Mouse (Mus musculus): ENCODE data around the gene Snx20. TPM values are rescaled to one million over a fixed set of nuclear protein-coding genes. Genes with fewer than 3 reads are reported as not detected.

Gene Snx20
- 0.60 and 0.93 TPM in 2 replicates for polyA plus RNA-seq (2016; fragmentation: Nextera tagmentation; extraction: Ambion mirVana)

DNA sequence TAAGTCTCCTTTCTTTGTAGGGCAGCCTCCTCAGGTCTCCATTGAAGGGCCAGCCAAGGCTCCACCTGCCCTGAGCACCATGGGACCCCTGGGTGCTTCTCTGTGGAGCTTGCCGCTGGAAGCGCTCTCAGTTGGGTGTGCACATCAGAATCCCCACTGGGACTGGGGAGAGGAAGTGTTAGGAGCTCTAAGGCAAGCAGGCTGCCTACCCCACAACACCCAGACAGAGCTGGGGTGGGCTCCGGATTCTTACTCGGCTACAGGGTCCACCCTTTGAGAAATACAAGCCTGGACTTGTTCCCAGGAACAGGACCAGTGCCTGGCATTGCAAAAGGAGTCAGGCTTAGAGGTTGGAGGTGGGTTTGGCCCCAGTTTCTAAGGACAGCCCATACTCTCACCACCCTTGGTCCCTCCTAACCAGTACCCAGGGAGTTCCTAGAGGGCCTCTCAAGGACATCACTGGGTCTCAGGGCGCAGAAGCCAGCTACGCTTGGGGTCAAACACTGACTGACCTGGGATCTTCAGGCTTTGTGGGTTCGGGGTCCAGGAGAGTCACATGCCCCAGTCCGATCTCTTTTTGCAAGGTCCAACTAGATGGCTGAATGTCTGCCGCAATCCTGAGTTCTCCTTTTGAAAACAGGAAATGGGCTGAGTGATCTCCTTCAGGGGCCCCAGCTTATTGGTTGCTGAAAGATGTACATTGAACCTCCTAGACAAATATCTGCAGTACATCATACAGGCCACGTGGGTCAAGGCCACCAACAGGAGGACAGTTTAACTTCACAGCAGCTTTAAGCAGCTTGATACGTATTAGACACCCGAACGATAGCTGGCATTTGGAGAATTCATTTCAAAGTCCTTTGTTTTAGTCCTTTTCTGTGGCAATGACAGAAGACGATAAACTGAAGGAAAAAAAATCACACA, at the start of gene Snx20:
Gene Snx20 (minus strand): TSS at position 655 of the 924 bp plus-strand sequence.
- Histone ChIP-seq H3K27ac (no peak within 1 kb of the TSS), H3K36me3 (replicated peaks) (no peaks in the 10 kb centered on the region), H3K4me3 (replicated peaks) (no peak within 1 kb of the TSS), H3K4me2 (no peak within 1 kb of the TSS), H3K9me3 (no peaks in the 10 kb centered on the region), H3K9ac (no peak within 1 kb of the TSS), H3K27me3 (peaks cover 4% of the 10 kb centered on the region; the same call in 1 of the 2 replicates), H3K4me1 (no peaks in the 10 kb centered on the region)
- no peak for ATAC-seq (ENCODE audit: low FRiP score)
- WGBS, result 86% methylated on average over 14 of the region's 14 CpGs

- Histone ChIP-seq H3K4me3 (replicated peaks) (no peak overlapping the region), H3K27ac (no peak overlapping the region), H3K9me3 (no peaks in the 10 kb centered on the region), H3K4me2 (no peak overlapping the region), H3K27me3 (no peaks in the 10 kb centered on the region), H3K36me3 (replicated peaks) (no peaks in the 10 kb centered on the region), H3K4me1 (no peaks in the 10 kb centered on the region; the same call in 1 of the 2 replicates), H3K9ac (no peak overlapping the region)
- WGBS, result 81% methylated on average over 7 of the region's 7 CpGs
- no peak for ATAC-seq (ENCODE audit: low FRiP score)
Measured at GRCm38 (mm10) chr8:88683656-88684289, 47.8 kb upstream of the Snx20 start.

DNA sequence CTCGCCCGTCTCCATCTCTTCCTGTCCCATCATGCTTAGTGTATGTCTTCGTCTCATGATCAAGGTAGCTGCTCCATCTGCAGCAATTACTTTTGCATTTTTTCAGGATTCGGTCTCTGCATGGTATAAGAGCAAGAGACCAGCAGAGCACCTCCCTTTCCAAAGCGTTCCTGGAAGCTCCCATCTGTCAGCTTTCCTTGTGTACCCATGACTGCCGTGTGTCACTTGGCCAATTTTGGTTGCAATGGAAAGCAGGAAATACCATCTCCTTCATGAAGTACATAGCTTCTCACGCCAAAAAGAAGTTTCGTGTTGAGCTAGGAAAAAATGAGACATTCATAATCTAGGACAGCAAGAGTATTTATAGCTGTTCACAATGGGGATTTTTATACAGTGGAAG, 45.1 kb upstream of the Snx20 start:
- Histone ChIP-seq H3K27me3 (no peaks in the 10 kb centered on the region), H3K4me3 (replicated peaks) (no peak overlapping the region), H3K9ac (no peak overlapping the region), H3K9me3 (no peaks in the 10 kb centered on the region), H3K36me3 (replicated peaks) (no peaks in the 10 kb centered on the region), H3K4me1 (no peaks in the 10 kb centered on the region), H3K4me2 (no peak overlapping the region), H3K27ac (no peak overlapping the region)
- 89% methylated on average over 8 of the region's 8 CpGs for WGBS
- ATAC-seq (ENCODE audit: low FRiP score), result no peak

DNA sequence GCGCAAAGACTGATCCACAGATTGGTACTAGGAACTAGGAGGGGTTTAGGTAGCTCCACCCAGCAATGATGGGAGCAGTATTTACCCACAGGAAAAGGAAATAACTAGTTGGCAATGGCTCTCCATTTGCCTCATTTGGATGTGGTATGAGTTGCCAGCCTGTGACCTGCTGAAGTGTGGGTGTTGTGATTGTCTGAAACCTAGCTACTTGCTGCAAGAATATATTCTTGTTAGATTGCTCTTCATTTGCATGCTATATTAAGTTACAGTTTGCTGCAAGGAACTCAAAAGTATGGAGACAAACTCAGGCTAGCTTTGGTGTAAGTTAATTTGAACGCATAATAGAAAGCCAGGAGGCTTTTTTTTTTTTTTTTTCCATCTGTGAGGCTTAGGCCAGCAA, 44.6 kb upstream of the Snx20 start:
- Histone ChIP-seq H3K36me3 (replicated peaks) (no peaks in the 10 kb centered on the region), H3K27me3 (no peaks in the 10 kb centered on the region), H3K4me2 (no peak overlapping the region), H3K4me3 (replicated peaks) (no peak overlapping the region), H3K4me1 (no peaks in the 10 kb centered on the region), H3K9ac (no peak overlapping the region), H3K27ac (no peak overlapping the region), H3K9me3 (no peaks in the 10 kb centered on the region)
- ATAC-seq (ENCODE audit: low FRiP score), result no peak
- WGBS, result 97% methylated on average over 2 of the region's 2 CpGs

GRCm38 (mm10) chr8:88677071-88677470, 41.1 kb upstream of the Snx20 start:
- H3K9me3 ChIP-seq, result no peaks in the 10 kb centered on the region
- no peaks in the 10 kb centered on the region for H3K4me1 ChIP-seq
- ATAC-seq (ENCODE audit: low FRiP score), result no peak
- no peak overlapping the region for H3K4me3 ChIP-seq (replicated peaks)
- H3K27me3 ChIP-seq, result no peaks in the 10 kb centered on the region
- no peak overlapping the region for H3K9ac ChIP-seq
- WGBS, result 81% methylated on average over 8 of the region's 8 CpGs
- H3K36me3 ChIP-seq (replicated peaks), result no peaks in the 10 kb centered on the region
- H3K4me2 ChIP-seq, result no peak overlapping the region
- H3K27ac ChIP-seq, result no peak overlapping the region

DNA sequence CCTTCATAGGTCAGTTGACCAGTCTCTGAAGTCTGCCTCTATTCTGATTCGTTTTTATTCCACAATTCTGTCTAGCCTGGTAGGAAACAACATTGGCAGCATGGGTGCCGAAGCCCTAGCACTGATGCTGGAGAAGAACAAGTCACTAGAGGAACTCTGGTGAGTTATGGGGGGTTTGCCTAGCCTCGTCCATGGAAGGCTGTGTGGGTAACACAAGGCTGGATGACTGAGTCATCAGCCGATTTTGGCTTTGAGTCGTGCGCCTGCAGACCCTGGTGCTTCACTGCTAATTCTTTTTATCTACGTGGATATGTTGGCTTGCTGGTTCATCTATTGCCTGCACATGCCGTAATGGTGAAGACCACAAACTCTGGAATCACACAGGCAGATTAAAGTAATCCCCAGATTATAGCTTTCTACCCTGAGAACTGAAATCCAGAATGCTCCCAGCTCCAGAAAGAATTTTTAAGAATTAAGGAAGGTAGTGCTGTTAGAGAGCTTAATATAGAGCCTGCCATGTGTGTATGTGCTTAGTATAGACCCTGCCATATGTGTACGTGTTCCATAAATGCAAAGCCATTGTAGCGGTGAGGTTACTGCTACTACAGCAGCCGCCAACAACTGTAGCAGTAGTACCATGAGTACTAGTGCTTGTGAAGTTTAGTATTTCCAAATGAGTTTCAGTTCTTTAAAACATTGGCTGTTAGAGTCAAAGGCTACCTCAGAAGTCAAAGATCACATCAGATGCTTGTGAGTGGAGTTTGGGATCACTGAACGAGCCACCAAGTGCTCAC, 39.6 kb upstream of the Snx20 start:
- ATAC-seq (ENCODE audit: low FRiP score), result no peak
- Histone ChIP-seq H3K4me1 (no peaks in the 10 kb centered on the region), H3K27me3 (no peaks in the 10 kb centered on the region), H3K9ac (no peak overlapping the region), H3K9me3 (no peaks in the 10 kb centered on the region), H3K4me3 (replicated peaks) (no peak overlapping the region), H3K36me3 (replicated peaks) (no peaks in the 10 kb centered on the region), H3K4me2 (no peak overlapping the region), H3K27ac (no peak overlapping the region)
- 92% methylated on average over 12 of the region's 12 CpGs for WGBS

DNA sequence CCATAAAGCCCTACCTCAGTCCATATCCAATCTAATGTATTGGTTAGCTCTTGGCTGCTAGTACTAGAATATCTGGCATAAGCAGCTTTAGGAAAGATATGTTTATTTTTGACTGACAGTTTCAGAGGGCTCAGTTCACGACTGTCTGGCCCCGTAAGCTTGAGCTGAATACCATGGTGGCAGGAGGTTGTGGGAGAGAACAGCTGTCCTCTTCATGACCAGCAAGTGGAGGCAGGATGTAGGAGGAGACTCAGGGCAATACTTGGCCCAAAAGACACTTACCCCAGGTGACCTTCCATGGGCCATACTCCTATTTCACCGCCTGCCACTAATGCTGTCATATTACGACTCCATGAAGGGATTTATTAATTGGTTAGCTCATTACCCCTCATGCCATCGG, 37.9 kb upstream of the Snx20 start:
- ATAC-seq (ENCODE audit: low FRiP score), result no peak
- 89% methylated on average over 5 of the region's 5 CpGs for WGBS

DNA sequence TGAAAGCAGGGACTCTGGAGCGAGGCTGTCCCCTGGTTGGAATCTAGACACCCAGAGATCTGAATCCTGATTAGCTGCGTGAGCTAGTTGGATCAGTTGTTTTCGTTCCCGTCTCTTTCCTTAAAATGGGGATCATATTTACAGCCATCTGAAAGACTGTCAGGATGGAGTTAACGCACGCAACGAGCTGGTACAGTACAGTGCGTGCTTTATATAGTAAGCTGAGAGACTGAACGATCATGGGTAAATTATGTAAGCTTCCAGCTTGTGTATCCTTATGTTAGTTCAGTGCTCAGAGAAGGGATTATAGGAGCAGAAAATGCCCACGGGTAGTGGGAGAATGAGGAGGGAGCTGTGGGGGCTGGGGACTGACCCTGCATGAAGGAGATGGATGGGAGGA, 35.6 kb upstream of the Snx20 start:
- no peak for ATAC-seq (ENCODE audit: low FRiP score)
- H3K27ac ChIP-seq, result no peak overlapping the region
- WGBS, result 87% methylated on average over 10 of the region's 10 CpGs
- peaks cover 16% of the 10 kb centered on the region for H3K4me1 ChIP-seq
- no peak overlapping the region for H3K9ac ChIP-seq
- no peaks in the 10 kb centered on the region for H3K36me3 ChIP-seq (replicated peaks)
- H3K9me3 ChIP-seq, result no peaks in the 10 kb centered on the region
- H3K27me3 ChIP-seq, result no peaks in the 10 kb centered on the region
- H3K4me2 ChIP-seq, result no peak overlapping the region
- no peak overlapping the region for H3K4me3 ChIP-seq (replicated peaks)

More for the DNA sequence above, 37.9 kb upstream of the Snx20 start:
- Histone ChIP-seq H3K36me3 (replicated peaks) (no peaks in the 10 kb centered on the region), H3K9ac (no peak overlapping the region), H3K27ac (no peak overlapping the region), H3K9me3 (no peaks in the 10 kb centered on the region), H3K4me3 (replicated peaks) (no peak overlapping the region), H3K27me3 (no peaks in the 10 kb centered on the region), H3K4me1 (peaks cover 5% of the 10 kb centered on the region), H3K4me2 (no peak overlapping the region)

DNA sequence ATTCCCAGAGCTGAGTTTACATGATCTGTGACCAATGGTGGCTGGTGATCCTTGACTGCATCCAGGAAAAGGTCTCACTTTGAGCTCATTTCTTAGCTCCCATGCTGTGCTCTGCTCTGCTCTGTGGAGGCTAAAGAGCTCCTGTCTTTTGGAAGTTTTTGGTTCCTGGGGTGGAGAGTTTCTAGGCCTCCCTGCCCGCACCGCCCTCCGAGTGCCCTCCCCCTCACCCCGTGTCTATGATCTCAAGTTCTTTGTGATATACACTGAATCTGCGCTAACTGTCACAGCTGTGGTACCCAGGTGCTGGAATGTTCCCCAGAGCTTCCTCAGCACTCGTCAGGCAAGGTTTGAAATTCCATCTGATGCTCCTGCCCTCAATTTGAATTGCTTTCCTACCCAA, 34.9 kb upstream of the Snx20 start:
- no peaks in the 10 kb centered on the region for H3K36me3 ChIP-seq (replicated peaks)
- H3K4me2 ChIP-seq, result no peak overlapping the region
- ATAC-seq (ENCODE audit: low FRiP score), result no peak
- H3K27ac ChIP-seq, result no peak overlapping the region
- no peak overlapping the region for H3K9ac ChIP-seq
- 81% methylated on average over 6 of the region's 6 CpGs for WGBS
- H3K9me3 ChIP-seq, result no peaks in the 10 kb centered on the region
- no peaks in the 10 kb centered on the region for H3K27me3 ChIP-seq
- H3K4me3 ChIP-seq (replicated peaks), result no peak overlapping the region
- peaks cover 16% of the 10 kb centered on the region for H3K4me1 ChIP-seq

DNA sequence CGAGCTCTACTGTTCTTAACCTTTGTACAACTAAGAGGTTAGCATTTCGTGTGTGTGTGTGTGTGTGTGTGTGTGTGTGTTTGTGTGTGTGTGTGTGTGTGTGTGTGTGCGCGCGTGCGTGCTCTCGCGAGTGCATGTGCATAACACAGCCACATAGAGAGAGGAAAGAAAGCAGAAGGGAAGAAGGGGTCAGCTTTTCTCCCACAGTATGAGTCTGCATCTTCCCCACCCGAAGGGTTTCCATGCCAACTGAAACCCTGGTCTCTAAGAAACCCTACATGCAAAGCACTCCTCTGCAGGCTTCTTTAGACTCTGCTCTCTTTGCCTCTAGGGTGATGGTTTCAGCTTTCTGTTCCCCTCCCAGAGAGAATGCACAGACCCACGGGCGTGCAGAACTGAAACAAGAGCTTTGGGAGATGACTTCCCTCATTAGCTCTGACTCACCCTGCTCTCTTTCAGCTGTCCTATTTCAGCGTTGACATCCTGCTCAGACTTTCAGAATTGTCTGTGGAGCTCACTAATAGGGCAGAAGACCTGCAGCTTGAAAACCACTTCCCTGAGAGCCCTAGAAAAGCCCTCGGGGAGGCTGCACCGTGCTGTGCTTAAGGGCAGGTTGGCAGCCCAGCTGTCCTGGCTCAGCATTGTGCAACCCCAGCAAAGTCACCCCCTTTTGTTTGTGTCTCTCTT, 32.6 kb upstream of the Snx20 start:
- H3K36me3 ChIP-seq (replicated peaks), result no peaks in the 10 kb centered on the region
- WGBS, result 50% methylated on average over 14 of the region's 14 CpGs
- 0 out of 2 replicates have a peak overlapping the region, but pooled peaks have one; percentile 16 for H3K27ac ChIP-seq
- H3K27me3 ChIP-seq, result no peaks in the 10 kb centered on the region
- H3K9ac ChIP-seq, result no peak overlapping the region
- no peak overlapping the region for H3K4me2 ChIP-seq
- 0 out of 2 replicates have a peak, but pooled peaks have one; percentile 46 for ATAC-seq (ENCODE audit: low FRiP score)
- no peaks in the 10 kb centered on the region for H3K9me3 ChIP-seq
- H3K4me3 ChIP-seq (replicated peaks), result no peak overlapping the region
- H3K4me1 ChIP-seq, result peaks cover 16% of the 10 kb centered on the region

- Histone ChIP-seq H3K4me3 (replicated peaks) (no peak overlapping the region), H3K9ac (no peak overlapping the region), H3K4me2 (no peak overlapping the region), H3K27me3 (no peaks in the 10 kb centered on the region), H3K36me3 (replicated peaks) (no peaks in the 10 kb centered on the region), H3K9me3 (no peaks in the 10 kb centered on the region), H3K4me1 (peaks cover 16% of the 10 kb centered on the region), H3K27ac (no peak overlapping the region)
- no peak for ATAC-seq (ENCODE audit: low FRiP score)
- WGBS, result 83% methylated on average over 1 of the region's 1 CpGs
Measured at GRCm38 (mm10) chr8:88666435-88666834, 30.5 kb upstream of the Snx20 start.

DNA sequence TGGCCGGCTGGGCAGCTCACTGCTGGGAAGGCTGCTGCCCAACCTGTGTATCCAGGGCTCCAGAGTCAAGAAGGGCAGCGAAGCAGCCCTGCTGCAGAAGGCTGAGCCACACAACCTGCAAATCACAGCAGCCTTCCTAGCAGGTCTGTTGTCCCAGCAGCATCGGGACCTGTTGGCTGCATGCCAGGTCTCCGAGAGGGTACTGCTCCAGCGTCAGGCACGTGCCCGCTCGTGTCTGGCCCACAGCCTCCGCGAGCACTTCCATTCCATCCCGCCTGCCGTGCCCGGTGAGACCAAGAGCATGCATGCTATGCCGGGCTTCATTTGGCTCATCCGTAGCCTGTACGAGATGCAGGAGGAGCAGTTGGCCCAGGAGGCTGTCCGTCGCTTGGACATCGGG, 29.0 kb upstream of the Snx20 start:
- Histone ChIP-seq H3K9me3 (no peaks in the 10 kb centered on the region), H3K4me3 (replicated peaks) (no peak overlapping the region), H3K27ac (no peak overlapping the region), H3K4me1 (peaks cover 16% of the 10 kb centered on the region), H3K9ac (no peak overlapping the region), H3K27me3 (no peaks in the 10 kb centered on the region), H3K4me2 (no peak overlapping the region), H3K36me3 (replicated peaks) (no peaks in the 10 kb centered on the region)
- 84% methylated on average over 19 of the region's 19 CpGs for WGBS
- ATAC-seq (ENCODE audit: low FRiP score), result no peak

All from forebrain, embryonic 12.5 days (tissue).